Mouse (Mus musculus) small intestine, adult 2 months (tissue): Measurements from ENCODE around the gene Zfp367. TPM values are rescaled to one million over a fixed set of nuclear protein-coding genes. Genes with fewer than 3 reads are reported as not detected.

Source experiments
- H3K27ac ChIP-seq: fragments of 200-500 bp; 2 replicates; pipeline ENCODE4 v1.5.1; 2012; ENCODE audit warnings: low read depth, low read length, control low read depth, inconsistent platforms; ENCODE audit not compliant: insufficient read depth
- H3K27me3 ChIP-seq: fragments of 200-500 bp; 2 replicates; pipeline ENCODE4 v1.6.1; 2012; ENCODE audit warnings: mild to moderate bottlenecking, moderate library complexity, low read length, inconsistent platforms; ENCODE audit not compliant: control insufficient read depth, insufficient read depth
- H3K36me3 ChIP-seq: fragments of 200-500 bp; 2 replicates; pipeline ENCODE4 v1.6.1; 2012; ENCODE audit warnings: mild to moderate bottlenecking, low read length, control low read depth, inconsistent platforms; ENCODE audit not compliant: control insufficient read depth, insufficient read depth
- H3K4me1 ChIP-seq: fragments of 200-500 bp; 2 replicates; pipeline ENCODE4 v1.6.1; 2012; ENCODE audit warnings: low read length, inconsistent platforms, mixed read lengths; ENCODE audit not compliant: control insufficient read depth, insufficient read depth, insufficient read length
- H3K4me3 ChIP-seq: fragments of 200-500 bp; 2 replicates; pipeline ENCODE4 v1.5.1; 2012; ENCODE audit warnings: low read depth, mild to moderate bottlenecking, control low read depth, inconsistent platforms, low read length, moderate library complexity
- CTCF ChIP-seq: fragments of 200-500 bp; IDR thresholded peaks from 2 replicates; pipeline ENCODE4 v1.5.1; 2012; ENCODE audit warnings: low read depth, mild to moderate bottlenecking, control low read depth, inconsistent platforms, low read length, moderate library complexity, mixed read lengths; ENCODE audit not compliant: insufficient replicate concordance, insufficient read length; ENCODE audit errors: extremely low read depth
- POLR2A ChIP-seq: fragments of 200-500 bp; IDR thresholded peaks from 2 replicates; pipeline ENCODE4 v1.6.1; 2012; ENCODE audit warnings: low read depth, mild to moderate bottlenecking, control low read depth, inconsistent platforms, low read length, moderate library complexity
- WGBS: fragments of 180-500 bp; shearing (Covaris S2); methylation state at CpG from one replicate; pipeline ENCODE4 v1.1.7; 2018; 5-methylcytosine and 5-hydroxymethylcytosine counted together
- polyA plus RNA-seq: library from polyadenylated mRNA; depleted of rRNA; stranded (reverse); fragments of >200 nt; gene quantifications from 2 replicates; pipeline ENCODE4 v1.2.3, GENCODE M21; 2012

Gene Zfp367
- polyA plus RNA-seq, 1 experiment: 3.0 TPM

DNA sequence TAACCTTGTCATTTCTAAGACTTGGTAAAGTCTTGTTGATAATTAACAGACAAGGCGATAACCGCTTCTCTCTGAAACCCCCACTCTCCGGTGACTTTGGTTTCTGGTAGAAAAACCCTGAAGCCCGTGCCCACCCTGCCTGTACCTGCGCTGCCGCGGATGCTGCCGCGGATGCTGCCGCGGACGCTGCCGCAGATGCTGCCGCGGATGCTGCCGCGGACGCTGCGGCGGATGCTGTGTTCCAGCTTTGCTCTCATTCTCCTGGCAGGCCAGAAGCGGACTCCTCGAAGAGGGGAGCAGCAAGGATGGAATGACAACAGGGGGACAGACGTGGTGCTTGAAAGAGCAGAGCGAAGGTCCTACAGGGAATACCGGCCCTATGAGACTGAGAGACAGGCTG is 16.7 kb upstream of the Zfp367 start:
- no peak for TF ChIP-seq CTCF
- no peak for TF ChIP-seq POLR2A

DNA sequence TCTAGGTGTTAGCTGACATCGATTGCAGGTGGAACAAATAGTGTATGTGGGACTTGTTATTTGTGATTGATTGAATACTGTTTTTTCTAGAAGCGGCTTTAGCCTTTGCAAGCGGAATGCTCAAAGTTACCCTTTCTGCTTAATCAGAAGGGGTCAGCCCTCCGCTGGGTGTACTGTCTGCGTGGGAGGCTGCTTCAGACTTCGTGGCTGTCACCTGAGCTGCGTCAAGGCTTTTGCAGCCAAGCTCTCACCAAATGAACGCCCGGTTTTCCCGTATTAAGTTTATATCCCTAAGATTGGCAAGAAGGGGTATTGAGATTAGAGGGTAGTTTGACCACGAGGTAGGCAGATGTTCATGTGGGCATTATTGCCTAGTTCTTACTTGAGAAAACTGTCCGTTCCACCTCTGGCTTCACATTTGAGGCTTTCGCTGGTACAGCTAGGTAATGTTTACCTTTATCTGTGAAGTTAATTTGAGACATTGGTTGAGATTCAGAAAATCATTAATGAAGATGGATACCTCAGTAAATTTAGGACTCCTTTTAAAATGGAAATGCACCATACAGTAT is 10.2 kb upstream of the Zfp367 start:
- TF ChIP-seq POLR2A (no peak), CTCF (no peak)
- Histone ChIP-seq H3K4me3 (peak overlapping the region; percentile 87; the same call in 1 of the 2 replicates), H3K27ac (no peak overlapping the region), H3K27me3 (no peaks in the 10 kb centered on the region), H3K4me1 (peaks cover 4% of the 10 kb centered on the region), H3K36me3 (no peaks in the 10 kb centered on the region)
- WGBS: 64% methylated on average over 13 of the region's 13 CpGs

More for the DNA sequence above, 16.7 kb upstream of the Zfp367 start:
- peaks cover 2% of the 10 kb centered on the region; the same call in 1 of the 2 replicates for H3K36me3 ChIP-seq
- no peak overlapping the region for H3K27ac ChIP-seq
- H3K27me3 ChIP-seq: no peaks in the 10 kb centered on the region
- no peaks in the 10 kb centered on the region for H3K4me1 ChIP-seq
- WGBS: 98% methylated on average over 25 of the region's 25 CpGs
- no peak overlapping the region for H3K4me3 ChIP-seq

DNA sequence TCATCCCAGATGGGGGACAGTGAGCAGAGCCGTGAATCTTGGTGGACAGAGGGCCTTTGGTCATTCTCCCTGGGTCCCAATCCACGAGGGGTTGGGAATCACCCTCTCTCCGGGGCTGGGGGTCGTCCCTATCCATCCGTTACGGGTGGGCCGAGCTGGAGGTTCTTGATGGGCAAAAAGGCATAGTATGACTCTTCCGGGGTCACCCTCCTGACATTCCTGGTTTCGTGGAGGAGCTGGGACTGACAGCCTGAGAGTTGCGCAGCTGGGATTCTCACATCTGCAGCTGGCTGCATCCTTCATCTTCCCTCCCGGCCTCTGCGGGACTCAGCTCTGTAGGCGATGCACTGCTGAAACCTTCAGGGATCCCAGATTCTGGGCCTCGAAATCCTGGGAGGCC is 9.6 kb upstream of the Zfp367 start:
- Histone ChIP-seq H3K4me3 (peak overlapping the region; percentile 87), H3K4me1 (peaks cover 4% of the 10 kb centered on the region), H3K27me3 (no peaks in the 10 kb centered on the region), H3K36me3 (no peaks in the 10 kb centered on the region), H3K27ac (no peak overlapping the region)
- TF ChIP-seq POLR2A (no peak), CTCF (no peak)
- WGBS: 9% methylated on average over 14 of the region's 14 CpGs

DNA sequence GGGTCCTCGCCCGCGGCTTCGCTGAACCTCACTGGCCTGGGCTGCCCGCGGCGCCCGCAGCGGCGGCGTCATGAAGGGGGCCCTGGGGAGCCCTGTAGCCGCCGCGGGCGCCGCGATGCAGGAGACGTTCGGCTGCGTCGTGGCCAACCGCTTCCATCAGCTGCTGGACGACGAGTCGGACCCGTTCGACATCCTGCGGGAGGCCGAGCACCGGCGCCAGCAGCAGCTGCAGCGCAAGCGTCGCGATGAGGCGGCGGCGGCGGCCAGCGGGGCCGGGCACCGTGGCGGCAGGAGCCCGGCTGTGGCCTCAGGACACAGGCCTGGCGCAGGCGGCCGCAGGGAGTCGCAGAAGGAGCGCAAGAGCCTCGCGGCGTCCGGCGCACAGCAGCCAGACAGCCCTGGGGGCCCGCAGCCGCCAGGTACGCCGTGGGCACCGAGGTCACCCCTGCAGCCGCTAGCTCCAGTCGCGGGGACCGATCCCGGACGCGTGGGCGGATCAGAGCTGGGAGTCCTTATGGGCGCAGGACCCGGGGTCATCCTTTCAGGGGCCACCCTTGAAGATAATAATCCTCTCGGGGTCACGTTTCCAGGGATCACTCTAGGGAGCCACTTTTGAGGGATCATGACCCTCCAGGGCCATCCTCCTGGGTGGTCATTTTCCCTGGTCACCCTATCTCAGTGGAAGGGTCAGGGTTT is 9.1 kb upstream of the Zfp367 start:
- peak overlapping the region; percentile 87 for H3K4me3 ChIP-seq
- under 1% methylated on average over 68 of the region's 71 CpGs for WGBS
- peak overlapping the region; percentile 38; the same call in 1 of the 2 replicates for H3K27ac ChIP-seq
- TF ChIP-seq POLR2A (no peak), CTCF (no peak)
- H3K4me1 ChIP-seq: peaks cover 4% of the 10 kb centered on the region
- H3K27me3 ChIP-seq: no peaks in the 10 kb centered on the region
- no peaks in the 10 kb centered on the region for H3K36me3 ChIP-seq

DNA sequence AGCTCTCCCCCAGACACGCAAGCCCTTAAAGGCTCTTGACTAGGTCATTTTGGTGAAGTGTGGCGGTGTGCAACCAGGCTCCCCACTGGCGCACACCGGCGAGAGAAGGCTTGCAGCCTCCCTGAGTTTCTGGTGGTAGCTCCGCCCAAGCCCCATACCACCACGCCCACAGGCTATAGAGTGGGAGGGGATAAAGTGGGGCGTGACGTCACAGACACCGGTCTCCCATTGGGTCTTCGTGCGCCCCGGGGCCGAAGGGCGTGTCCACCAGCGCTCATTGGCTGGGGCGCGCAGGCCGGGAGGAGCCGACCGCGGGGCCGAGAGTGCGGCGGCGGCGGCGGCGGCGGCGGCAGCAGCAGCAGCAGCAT is 8.5 kb upstream of the Zfp367 start, which contains the start of gene Habp4:
Gene Habp4, plus strand, starts transcription at position 277 of the 368 bp plus-strand sequence.
- H3K27ac ChIP-seq: peak within 1 kb of the TSS; percentile 38; the same call in 1 of the 2 replicates
- H3K36me3 ChIP-seq: no peaks in the 10 kb centered on the region
- peaks cover 4% of the 10 kb centered on the region for H3K4me1 ChIP-seq
- no peaks in the 10 kb centered on the region for H3K27me3 ChIP-seq
- H3K4me3 ChIP-seq: peak within 1 kb of the TSS; percentile 87
- TF ChIP-seq POLR2A (0 out of 2 replicates have a peak, but pooled peaks have one; percentile 16), CTCF (no peak)
- under 1% methylated on average over 25 of the region's 31 CpGs for WGBS

DNA sequence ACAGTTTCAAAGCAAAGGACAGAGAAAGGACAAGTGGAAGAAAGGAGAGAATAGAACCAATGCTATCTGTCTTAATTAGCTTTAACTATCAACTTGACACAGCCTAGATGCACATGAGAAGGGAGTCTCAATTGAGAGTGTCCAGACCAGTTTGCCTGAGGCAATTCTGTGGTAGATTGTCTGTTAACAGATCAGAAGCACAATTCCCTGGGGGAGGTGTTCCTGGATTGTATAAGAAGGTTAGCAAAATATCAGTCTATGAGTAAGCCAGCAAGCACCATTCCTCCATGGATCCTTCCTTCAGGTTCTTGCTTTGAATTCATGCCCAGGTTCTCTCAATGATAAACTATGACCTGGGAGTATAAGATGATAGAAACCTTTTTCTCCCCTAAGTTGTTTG is 4.0 kb upstream of the Zfp367 start:
- no peak overlapping the region for H3K4me3 ChIP-seq
- no peaks in the 10 kb centered on the region for H3K4me1 ChIP-seq
- H3K27ac ChIP-seq: no peak overlapping the region
- TF ChIP-seq POLR2A (no peak), CTCF (no peak)
- no peaks in the 10 kb centered on the region for H3K36me3 ChIP-seq
- H3K27me3 ChIP-seq: no peaks in the 10 kb centered on the region

DNA sequence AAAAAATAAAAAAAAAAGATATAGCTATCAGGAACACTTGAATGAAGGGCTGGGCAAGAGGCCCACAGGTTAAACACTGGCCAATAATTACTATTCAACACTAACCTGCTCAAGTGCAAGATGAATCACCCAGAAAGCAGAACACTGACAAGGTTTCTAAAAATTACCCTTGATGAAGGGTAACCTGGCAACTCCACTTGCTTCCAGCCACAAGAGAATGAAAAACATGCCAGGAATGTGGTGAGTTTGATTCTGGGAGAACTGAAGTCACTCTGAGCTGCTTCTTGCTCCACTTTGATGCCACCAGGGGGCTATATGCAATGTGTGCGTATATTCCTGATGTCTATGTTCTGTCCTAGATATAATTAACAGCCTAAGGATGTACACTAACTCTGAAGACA is 2.2 kb upstream of the Zfp367 start:
- Histone ChIP-seq H3K4me3 (no peak overlapping the region), H3K4me1 (no peaks in the 10 kb centered on the region), H3K27ac (no peak overlapping the region), H3K36me3 (no peaks in the 10 kb centered on the region), H3K27me3 (no peaks in the 10 kb centered on the region)
- TF ChIP-seq CTCF: no peak
- TF ChIP-seq POLR2A: no peak
- 59% methylated on average over 1 of the region's 1 CpGs for WGBS
